Mouse (Mus musculus) liver, embryonic 14.5 days (tissue): ENCODE results near the gene Amer2. TPM values are rescaled to one million over a fixed set of nuclear protein-coding genes. Genes with fewer than 3 reads are reported as not detected.

Experiments used
- ATAC-seq: fragments of 200-750 bp; cut with Nextera tagmentation; 2 replicates; pipeline ENCODE4 v1.8.0; 2017; ENCODE audit warnings: moderate number of reproducible peaks, mild to moderate bottlenecking, moderate library complexity; ENCODE audit not compliant: insufficient read depth
- DNase-seq, 3 experiments: peaks; one replicate each; pipeline ENCODE4 v3.0.0-alpha.2; 2012 to 2013; ENCODE audit warnings: low read depth in 3 of 3, low spot score in 3 of 3
- H3K27ac ChIP-seq: fragments of 300-500 bp; sonication (generic); 2 replicates; pipeline ENCODE4 v1.5.1; 2014; ENCODE audit warnings: moderate library complexity, mild to moderate bottlenecking, control low read depth, inconsistent platforms
- H3K27me3 ChIP-seq: fragments of 300-500 bp; sonication (generic); 2 replicates; pipeline ENCODE4 v1.6.1; 2014; ENCODE audit warnings: mild to moderate bottlenecking, low read length, moderate library complexity; ENCODE audit not compliant: control insufficient read depth, insufficient read depth
- H3K36me3 ChIP-seq: fragments of 300-500 bp; sonication (generic); replicated peaks from 2 replicates; pipeline ENCODE4 v1.6.1; 2014; ENCODE audit warnings: low read depth; ENCODE audit not compliant: control insufficient read depth, insufficient read depth
- H3K4me1 ChIP-seq, 2 experiments: fragments of 200-500 bp in 1 of 2; fragments of 300-500 bp in 1 of 2; sonication (generic) in 1 of 2; replicated peaks; 2 replicates each; pipeline ENCODE4 v1.6.1; 2012 to 2014; ENCODE audit warnings: antibody characterized with exemption in 1 of 2, inconsistent platforms in 1 of 2, low read length in 1 of 2; ENCODE audit not compliant: control insufficient read depth in 2 of 2, insufficient read depth in 2 of 2
- H3K4me2 ChIP-seq: fragments of 300-500 bp; sonication (generic); 2 replicates; pipeline ENCODE4 v1.6.1; 2014; ENCODE audit warnings: low read depth, mild to moderate bottlenecking, control low read depth, moderate library complexity
- H3K4me3 ChIP-seq, 2 experiments: fragments of 200-500 bp in 1 of 2; fragments of 300-500 bp in 1 of 2; sonication (generic) in 1 of 2; 2 replicates each; pipeline ENCODE4 v1.5.1; 2012 to 2014; ENCODE audit warnings: low read depth in 2 of 2, low read length in 2 of 2, mild to moderate bottlenecking in 2 of 2, control low read depth in 1 of 2, inconsistent platforms in 1 of 2, moderate library complexity in 1 of 2; ENCODE audit not compliant: insufficient read depth in 1 of 2
- H3K9ac ChIP-seq: fragments of 300-500 bp; sonication (generic); replicated peaks from 2 replicates; pipeline ENCODE4 v1.6.1; 2014; ENCODE audit warnings: mild to moderate bottlenecking, control low read depth, moderate library complexity
- H3K9me3 ChIP-seq: fragments of 300-500 bp; sonication (generic); 2 replicates; pipeline ENCODE4 v1.6.1; 2016; ENCODE audit warnings: low read length, mixed read lengths; ENCODE audit not compliant: control insufficient read depth
- CTCF ChIP-seq: IDR thresholded peaks from 2 replicates; pipeline ENCODE4 v1.5.1; 2016; ENCODE audit warnings: antibody characterized with exemption, low read depth, control low read depth
- EP300 ChIP-seq: IDR thresholded peaks from 2 replicates; pipeline ENCODE4 v1.6.1; 2016; ENCODE audit warnings: antibody characterized with exemption, low read depth
- WGBS: fragments of 180-500 bp; shearing (Covaris S2); extraction: QIAGEN DNeasy Blood & Tissue Kit; methylation state at CpG from one replicate; pipeline ENCODE4 v1.1.7; 2014; ENCODE audit not compliant: insufficient replicate concordance; 5-methylcytosine and 5-hydroxymethylcytosine counted together
- polyA plus RNA-seq, 2 experiments: library from polyadenylated mRNA; depleted of rRNA in 1 of 2; stranded (reverse) in 1 of 2; unstranded in 1 of 2; fragments of >200 nt; fragmentation: Nextera tagmentation in 1 of 2; extraction: Ambion mirVana in 1 of 2; gene quantifications; 2 replicates each; pipeline versions ENCODE4 v1.2.1 to v1.2.3; 2012 to 2014

Gene Amer2
- polyA plus RNA-seq, 2 experiments = 0.15 to 0.17 TPM

DNA sequence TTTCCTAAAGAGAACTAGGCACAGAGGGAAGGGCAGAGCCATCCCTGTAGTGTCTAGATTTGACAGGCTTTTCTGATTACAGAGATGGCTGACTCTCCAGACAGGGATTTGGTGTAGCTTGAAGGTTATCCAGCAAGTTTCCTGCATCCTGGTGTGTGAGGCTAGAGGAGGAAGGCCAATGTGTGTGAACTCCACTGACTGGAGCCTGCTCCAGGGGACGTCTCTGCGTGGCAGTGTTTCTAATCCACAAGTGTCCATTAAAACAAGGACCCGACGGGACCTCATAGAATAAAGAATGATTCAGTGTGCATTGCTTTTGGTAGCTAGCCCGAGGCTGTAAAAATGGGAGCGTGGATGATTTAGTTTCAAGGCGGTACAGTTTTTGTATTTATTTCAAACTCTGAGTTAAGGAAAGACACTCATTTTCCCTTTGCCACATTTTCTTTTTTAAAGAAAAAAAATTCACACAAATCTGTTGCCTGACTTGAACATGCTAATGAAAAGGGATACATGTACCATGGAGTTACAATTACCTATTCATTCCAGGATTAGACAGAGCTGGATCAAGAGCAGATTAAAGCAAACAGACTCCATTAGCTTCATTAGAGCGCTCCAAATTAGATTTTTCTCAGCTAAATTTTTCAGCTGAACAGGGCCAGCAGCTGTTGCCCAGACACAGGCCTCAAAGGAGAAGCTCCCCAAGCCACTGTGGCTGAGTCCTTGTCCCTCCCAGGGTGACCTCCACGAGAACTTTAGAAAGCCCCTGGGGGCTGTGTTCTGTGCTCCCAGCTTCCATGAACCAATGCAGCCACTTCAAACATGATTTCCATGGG lies 11.5 kb upstream of the Amer2 start:
- no peaks in the 10 kb centered on the region for H3K27me3 ChIP-seq
- H3K36me3 ChIP-seq = no peaks in the 10 kb centered on the region
- DNase-seq = no peak
- H3K4me2 ChIP-seq = no peak overlapping the region
- H3K4me3 ChIP-seq = no peak overlapping the region
- TF ChIP-seq EP300 = no peak
- no peak for TF ChIP-seq CTCF
- no peak overlapping the region for H3K27ac ChIP-seq
- no peak for ATAC-seq
- 55% methylated on average over 9 of the region's 9 CpGs for WGBS
- H3K9ac ChIP-seq = no peak overlapping the region
- no peaks in the 10 kb centered on the region for H3K9me3 ChIP-seq
- H3K4me1 ChIP-seq = no peaks in the 10 kb centered on the region

DNA sequence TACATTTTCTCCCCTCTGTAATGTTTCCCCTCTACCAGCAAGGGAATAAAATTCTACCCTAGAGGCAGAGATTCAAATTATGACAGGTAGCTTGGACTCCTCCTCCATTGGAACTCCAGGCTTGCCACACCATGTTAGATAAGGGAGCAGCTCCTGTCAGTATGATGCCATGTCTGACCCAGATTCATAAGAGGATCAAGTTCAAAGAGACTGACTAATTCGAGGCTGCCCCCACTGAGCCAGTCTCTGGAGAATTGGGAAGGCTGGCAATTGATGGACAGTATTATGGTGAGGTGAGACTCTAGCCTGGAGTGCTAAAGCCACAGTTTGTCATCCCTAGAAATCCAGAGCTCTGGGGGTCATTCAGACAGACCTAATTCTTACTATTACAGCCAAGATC lies 6.3 kb upstream of the Amer2 start:
- Histone ChIP-seq H3K36me3 (no peaks in the 10 kb centered on the region), H3K9ac (no peak overlapping the region), H3K4me3 (no peak overlapping the region), H3K27me3 (no peaks in the 10 kb centered on the region), H3K4me2 (no peak overlapping the region), H3K4me1 (no peaks in the 10 kb centered on the region), H3K27ac (no peak overlapping the region), H3K9me3 (no peaks in the 10 kb centered on the region)
- whole genome bisulfite sequencing = 29% methylated on average over 1 of the region's 1 CpGs
- no peak for ATAC-seq
- no peak for DNase-seq
- no peak for TF ChIP-seq EP300
- no peak for TF ChIP-seq CTCF

DNA sequence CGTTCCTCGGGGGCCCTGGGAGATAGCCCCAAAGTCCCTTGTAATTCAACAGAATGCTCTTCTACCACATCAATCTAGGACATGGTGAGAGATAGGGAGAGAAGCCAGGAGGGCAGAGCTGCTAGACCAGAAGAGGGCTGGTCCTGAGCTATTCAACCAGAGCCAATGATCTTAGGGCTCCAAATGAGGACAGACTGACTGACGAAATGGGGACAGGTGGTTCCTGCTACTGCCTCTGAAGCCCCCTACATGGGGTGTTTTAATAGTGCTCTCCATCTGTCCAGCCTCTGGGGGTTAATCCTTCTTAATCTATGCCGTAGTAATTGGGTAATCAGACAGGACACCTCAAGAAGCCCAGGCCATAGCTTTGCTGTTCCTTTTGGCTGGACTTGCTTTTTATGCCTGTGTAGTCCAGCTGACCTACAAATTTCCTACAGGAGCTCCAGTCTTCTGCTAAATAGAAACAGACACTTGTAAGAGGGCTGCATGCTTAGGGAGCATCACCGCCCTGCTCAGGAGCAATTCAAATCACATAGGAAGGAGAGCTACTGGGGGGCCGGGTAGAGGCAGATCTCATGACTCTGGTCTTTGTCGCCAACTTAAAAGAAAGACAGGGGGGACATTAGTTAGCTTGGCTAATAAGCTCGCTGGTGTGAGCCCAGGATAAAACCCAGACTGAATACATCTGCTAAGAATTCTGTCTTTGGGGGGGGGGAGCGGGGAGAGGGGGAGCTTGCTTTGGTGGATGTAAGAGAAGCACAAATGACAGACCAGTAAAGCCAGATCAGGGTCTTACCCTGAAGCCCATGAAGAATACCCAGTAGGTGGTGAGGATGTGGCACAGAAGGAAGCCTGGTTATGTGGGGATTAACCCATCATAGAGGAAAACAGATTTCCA lies 4.0 kb upstream of the Amer2 start:
- no peak for ATAC-seq

DNA sequence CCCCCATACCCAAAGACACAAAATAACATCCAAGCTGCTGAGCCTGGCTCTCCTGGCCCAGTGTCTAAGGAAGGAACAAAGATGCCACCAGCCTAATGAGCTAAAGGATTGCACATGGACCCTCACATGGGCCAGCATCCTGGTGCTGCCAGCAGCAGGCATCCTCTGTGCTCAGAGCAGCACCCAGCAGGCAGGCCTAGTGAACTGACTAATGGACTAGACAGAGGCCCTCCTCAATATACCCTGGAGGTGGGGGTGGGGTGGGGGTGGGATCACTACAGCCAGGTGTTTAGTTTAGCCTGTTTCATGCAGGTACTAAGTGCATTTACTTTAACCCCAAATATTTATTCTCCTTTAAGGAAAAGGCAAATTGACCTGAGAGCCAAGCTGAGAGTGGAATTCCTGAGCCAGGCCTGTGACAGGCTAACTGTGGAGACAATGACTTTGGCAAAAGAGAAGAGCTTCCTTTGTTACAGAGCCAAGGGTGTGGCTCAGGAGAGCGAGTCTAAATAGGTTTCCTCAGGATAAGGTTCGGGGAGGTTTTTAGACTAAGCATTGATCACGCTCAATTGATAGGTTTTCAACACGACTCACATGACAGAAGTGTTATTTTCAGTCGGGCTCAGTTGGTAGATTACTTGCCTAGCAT lies 3.3 kb upstream of the Amer2 start:
- Histone ChIP-seq H3K36me3 (no peaks in the 10 kb centered on the region), H3K9ac (no peak overlapping the region), H3K4me3 (no peak overlapping the region), H3K27me3 (no peaks in the 10 kb centered on the region), H3K9me3 (no peaks in the 10 kb centered on the region), H3K27ac (no peak overlapping the region), H3K4me1 (no peaks in the 10 kb centered on the region), H3K4me2 (no peak overlapping the region)
- ATAC-seq = no peak
- WGBS = 45% methylated on average over 5 of the region's 5 CpGs
- DNase-seq = no peak
- no peak for TF ChIP-seq CTCF
- no peak for TF ChIP-seq EP300

More for the DNA sequence above, 4.0 kb upstream of the Amer2 start:
- Histone ChIP-seq H3K4me2 (no peak overlapping the region), H3K36me3 (no peaks in the 10 kb centered on the region), H3K4me3 (no peak overlapping the region), H3K4me1 (no peaks in the 10 kb centered on the region), H3K9me3 (no peaks in the 10 kb centered on the region), H3K27ac (no peak overlapping the region), H3K9ac (no peak overlapping the region), H3K27me3 (no peaks in the 10 kb centered on the region)
- no peak for DNase-seq
- TF ChIP-seq EP300 = no peak
- TF ChIP-seq CTCF = no peak
- 54% methylated on average over 9 of the region's 9 CpGs for WGBS
